Mouse (Mus musculus) liver, embryonic 14.5 days (tissue): ENCODE measurements at regions not wholly inside any gene's neighbourhood (a gene's known extent, or its start where the extent isn't known, plus 50 kb on each side); places are given as distances from the start of the nearest gene placed in this dataset.

ENCODE experiments used
- CTCF ChIP-seq: IDR thresholded peaks from 2 replicates; pipeline ENCODE4 v1.5.1; 2016; ENCODE audit warnings: antibody characterized with exemption, low read depth, control low read depth
- EP300 ChIP-seq: IDR thresholded peaks from 2 replicates; pipeline ENCODE4 v1.6.1; 2016; ENCODE audit warnings: antibody characterized with exemption, low read depth

DNA sequence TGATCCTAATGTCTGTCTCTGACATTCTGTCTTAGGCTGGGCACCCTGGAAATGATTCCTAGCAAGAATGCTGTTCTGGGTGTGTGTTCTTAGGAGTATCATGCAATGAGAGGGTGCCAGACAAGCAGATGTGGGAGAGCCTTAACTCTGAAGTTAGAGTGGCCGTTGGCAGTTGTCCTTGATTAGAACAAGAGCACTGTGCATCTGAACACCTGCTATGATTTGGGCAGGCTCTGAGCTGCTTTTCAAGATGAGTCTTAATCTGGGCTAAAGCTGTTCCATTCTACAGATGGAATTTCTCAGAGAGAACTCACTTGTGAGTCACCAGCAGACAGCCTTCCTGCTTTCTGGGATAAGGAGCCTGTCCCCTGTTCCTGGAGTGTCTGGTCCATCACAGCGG is 317.1 kb upstream of the Kcnh8 start:
- TF ChIP-seq CTCF (no peak), EP300 (no peak)
